Mouse (Mus musculus) urinary bladder, postnatal 36 days (tissue): ENCODE results near the gene Tnfaip8l2.
A peak's percentile ranks its signal among the peaks of the same experiment; 100 is the strongest.
"Not testable (repeated sequence)": the region's sequence is repeated elsewhere in the genome, so short reads cannot be mapped to it uniquely, and the experiment has no call there.

ENCODE experiments used
- DNase-seq, 2 experiments: peaks; one replicate each; pipeline ENCODE4 v3.0.0; 2022; ENCODE audit warnings: low spot score in 2 of 2, mixed read lengths in 1 of 2

The Tnfaip8l2 gene

GRCm38 (mm10) chr3:95159987-95160963 lies 18.1 kb upstream of the Tnfaip8l2 start, which contains the start of gene Sema6c:
Sema6c (plus strand) TSS chr3:95160457.
- DNase-seq: peak; percentile 79 to 89

DNA sequence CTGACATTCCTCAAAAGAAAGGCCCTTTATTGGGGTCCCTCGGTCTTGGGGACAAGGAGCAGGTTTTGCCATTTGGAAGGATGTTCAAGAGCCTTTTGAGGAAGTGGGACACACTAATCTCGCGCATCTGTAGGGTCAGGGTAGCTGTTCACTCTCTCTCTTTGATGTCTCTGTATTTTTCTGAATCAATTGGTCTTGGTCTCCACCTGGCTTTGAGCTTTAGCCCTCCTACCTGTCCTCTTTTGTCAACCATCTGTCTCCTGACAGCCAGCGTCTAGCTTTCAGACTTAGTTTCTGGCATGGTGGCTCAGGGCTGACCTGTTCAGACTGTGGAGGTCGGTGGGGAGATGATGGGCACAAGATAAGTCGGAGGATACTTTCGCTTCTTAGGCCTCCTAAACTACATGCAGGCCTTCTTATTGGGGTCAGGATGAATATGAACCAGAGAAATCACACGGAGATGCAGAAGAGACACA lies 17.4 kb upstream of the Tnfaip8l2 start:
- DNase-seq: no peak

- DNase-seq: no peak
These were observed 11.7 kb upstream of the Tnfaip8l2 start for GRCm38 (mm10) chr3:95153874-95154273.

- DNase-seq: no peak
These were observed 5.8 kb upstream of the Tnfaip8l2 start for GRCm38 (mm10) chr3:95147924-95148323.

DNA sequence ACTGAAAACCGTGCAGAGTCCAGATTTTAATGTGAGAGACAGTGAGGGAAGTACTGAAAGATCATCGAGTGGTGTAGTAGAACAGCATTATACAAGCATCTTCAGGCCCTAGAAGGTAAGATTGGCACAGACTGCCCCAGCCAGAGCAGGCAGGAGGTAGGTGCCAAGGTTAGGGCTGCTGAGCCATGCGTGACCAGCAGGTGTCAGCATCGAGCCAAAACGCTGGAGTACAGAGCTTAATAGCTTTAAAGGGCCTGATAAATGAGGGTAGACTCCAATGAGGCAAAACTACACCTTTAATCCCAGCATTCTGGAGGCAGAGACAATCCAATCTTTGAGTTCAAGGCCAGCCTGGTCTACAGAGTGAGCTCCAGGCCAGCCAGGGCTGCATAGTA lies 454 bp upstream of the Tnfaip8l2 start:
- peak; percentile 86 to 88 for DNase-seq

DNA sequence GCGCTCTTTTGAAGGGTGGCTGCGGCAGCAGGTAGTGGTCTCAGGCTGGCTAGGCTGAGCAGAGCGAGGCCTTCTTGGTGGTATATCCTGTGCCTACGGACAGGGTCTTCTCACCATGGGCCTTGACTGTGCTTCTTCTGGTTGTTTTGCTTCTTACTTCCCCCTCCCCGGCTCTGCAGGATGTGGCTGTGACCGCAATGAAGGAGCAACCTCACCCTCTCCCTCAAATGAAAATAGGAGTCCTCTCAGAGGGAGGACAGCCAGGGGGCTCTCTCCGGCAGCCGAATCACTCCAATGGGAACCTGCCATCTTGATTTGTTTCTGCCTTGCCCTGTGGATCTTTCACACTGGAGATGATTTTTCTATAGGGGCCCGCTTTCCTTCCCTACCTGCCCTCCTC lies 686 bp downstream of the Tnfaip8l2 start:
- DNase-seq: no peak

DNA sequence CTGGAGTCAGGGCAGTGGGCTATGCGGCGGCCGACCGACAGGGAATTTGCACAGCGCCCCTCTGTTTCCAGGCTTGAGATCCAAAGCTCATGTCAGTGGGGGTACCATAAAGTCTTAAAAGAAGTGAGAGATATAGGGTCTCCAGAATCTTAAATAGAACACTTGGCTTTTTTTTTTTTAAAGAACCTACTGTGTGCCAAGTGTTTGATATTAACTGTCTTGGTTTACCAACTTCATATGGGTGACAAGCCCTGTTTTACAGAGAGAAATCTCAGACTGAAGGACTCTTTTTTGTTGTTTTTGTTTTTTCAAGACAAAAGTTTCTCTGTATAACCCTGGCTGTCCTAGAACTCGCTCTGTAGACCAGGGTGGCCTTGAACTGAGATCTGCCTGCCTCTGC lies 1.4 kb downstream of the Tnfaip8l2 start:
- DNase-seq: no peak

GRCm38 (mm10) chr3:95140289-95140595 lies 1.9 kb downstream of the Tnfaip8l2 start:
- DNase-seq: no peak

GRCm38 (mm10) chr3:95139586-95140288 lies 2.4 kb downstream of the Tnfaip8l2 start:
- DNase-seq: no peak

GRCm38 (mm10) chr3:95136336-95136735 lies 5.8 kb downstream of the Tnfaip8l2 start:
- DNase-seq: no peak

DNA sequence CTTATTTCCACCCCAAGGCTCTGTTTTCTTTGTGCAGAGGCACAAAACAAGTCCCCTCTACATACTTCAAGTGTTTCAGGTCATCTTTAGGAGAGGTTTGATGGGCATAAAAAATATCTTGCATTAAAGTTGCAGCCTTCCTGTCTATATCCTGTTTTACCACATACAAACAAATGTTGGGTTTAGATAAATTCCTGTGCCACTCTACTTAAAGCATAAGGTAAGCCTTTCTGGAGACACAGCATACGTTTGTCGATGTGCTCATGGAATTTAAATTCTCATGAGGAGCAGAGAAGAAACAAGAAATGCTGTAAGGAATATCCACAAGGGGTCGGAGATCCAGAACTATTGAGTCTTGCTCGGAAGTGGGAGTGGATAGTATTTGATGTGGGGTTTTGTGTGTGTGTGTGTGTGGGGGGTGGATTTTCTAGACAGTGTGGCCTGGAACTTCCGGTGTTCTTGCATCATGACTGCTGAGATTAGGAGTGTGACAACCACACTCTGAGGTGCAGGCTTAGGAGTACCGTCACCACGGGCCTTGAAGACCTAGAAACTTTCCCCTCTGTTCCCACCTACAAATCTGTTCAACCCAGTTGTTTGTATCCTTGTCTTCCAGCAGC lies 6.6 kb downstream of the Tnfaip8l2 start:
- DNase-seq: no peak

DNA sequence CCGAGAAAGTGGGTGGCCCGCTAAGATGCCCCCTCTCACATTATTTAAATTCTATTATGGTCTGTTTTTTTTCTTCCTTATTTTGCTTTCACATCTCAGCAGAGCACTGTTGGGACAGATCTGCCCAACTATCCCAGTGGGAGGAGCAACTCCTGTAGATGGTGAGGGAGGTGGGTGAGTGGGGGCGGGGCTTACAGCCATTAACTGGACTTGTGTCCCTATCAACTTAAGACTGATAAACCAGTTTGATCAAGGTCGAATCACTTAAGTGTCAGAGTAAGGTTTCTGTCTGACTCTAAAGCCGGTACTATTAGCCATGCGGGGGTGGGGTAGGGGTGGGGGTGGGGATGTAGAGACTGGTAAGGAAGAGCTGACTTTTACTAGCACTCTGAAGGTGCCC lies 7.1 kb downstream of the Tnfaip8l2 start:
- DNase-seq: peak; percentile 36 to 60

- not testable (repeated sequence) for DNase-seq
These were observed 8.0 kb downstream of the Tnfaip8l2 start for GRCm38 (mm10) chr3:95134133-95134532.

- DNase-seq: peak; percentile 79 to 91
These were observed 8.5 kb downstream of the Tnfaip8l2 start, which contains the start of the genes Scnm1 and Lysmd1 for GRCm38 (mm10) chr3:95133680-95134101. Scnm1 (minus strand) TSS chr3:95134011. Lysmd1 (plus strand) TSS chr3:95134088.

DNA sequence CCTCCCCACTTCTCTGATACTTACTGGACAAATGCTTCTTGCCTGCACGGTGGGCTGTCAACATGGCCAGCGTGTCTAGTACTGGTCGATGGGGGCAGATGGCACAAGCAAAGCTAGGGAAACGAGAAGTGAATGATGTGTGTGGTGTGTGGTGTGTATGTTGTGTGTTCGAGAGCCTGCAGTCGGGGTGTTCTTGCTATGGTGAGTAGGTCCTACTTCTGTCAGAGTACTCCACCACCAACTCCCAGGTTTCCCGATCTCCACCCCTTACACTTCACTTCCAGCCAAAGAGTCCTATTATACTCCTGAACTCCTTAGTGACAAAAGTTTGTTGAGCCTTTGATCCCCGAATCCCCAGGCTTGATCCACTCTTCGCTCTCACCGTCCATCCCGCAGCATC lies 9.0 kb downstream of the Tnfaip8l2 start:
- DNase-seq: no peak

DNA sequence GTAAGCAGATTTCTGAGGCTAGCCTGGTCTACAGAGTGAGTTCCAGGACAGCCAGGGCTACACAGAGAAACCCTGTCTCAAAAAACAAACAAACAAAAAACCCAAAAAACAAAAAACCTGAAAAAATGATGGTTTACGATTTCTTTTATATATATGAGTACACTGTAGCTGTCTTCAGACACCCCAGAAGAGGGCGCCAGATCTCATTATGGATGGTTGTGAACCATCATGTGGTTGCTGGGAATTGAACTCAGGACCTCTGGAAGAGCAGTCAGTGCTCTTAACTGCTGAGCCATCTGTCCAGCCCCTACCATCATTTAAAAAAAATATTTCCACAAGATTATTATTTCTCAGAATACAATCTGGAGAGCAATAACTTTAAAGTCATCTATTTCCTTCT lies 9.8 kb downstream of the Tnfaip8l2 start:
- not testable (repeated sequence) for DNase-seq

DNA sequence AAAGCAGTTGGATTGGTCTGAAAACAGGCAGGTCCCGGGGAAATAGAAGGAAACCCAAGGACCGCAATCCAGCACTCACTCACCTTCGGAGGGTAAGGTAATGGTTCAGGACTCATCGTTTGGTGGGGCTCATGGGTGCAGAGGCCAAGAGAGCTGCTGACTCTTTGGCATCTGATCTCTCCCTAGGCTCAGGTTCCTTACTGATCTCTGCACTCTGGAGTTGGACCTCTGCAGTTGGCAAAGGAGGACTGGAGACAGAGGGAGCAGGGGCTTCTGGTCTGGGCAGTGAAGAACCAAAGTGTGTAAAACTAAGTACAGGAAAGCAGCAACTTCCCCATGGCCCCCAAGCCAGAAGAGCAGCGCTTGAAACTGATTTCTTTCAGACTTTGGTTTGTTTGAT lies 12.1 kb downstream of the Tnfaip8l2 start:
- no peak for DNase-seq

GRCm38 (mm10) chr3:95129226-95129651 lies 12.9 kb downstream of the Tnfaip8l2 start:
- DNase-seq: no peak

GRCm38 (mm10) chr3:95124972-95125371 lies 17.2 kb downstream of the Tnfaip8l2 start:
- DNase-seq: no peak

DNA sequence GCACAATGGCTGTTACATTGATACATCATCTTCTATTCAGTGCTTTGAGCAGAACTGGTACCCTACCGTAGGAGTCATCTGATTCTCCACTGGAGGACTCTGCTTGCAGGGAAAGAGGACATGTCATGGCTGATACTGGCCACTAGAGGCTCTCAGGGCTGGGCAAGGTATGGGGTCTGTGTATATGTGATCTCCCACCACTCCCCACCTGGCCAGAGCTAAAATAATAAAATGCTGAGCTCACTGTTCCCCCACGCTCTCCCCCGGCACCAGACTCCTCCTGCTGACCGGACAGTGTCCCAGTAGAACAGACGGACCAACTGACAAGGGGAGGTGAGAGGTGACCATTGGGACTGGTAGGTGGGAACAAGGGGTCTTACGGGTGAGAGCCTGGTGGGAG lies 17.9 kb downstream of the Tnfaip8l2 start, which contains the start of gene Tmod4:
TSS of gene Tmod4 (plus strand) at position 231 of the 400 bp plus-strand sequence.
- no peak for DNase-seq

DNA sequence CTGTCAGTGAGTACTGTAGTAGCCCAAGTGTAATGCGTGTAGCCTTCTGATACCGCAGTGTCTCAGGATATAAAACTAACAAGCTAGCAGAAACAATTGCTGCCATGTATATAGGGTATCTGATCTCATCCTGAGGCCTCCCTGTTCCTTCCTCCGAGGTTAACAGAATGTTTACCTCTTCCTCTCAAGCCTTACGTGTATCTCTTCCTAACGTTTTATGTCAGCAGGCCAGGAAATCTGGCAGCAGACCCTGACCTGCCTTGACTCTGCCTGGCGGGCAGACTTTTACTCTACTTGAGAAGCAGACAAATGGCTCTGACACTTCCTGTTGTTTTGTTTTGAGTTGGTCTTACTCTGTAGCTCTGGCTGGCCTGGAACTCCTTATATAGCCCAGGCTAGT lies 20.6 kb downstream of the Tnfaip8l2 start:
- DNase-seq: no peak

DNA sequence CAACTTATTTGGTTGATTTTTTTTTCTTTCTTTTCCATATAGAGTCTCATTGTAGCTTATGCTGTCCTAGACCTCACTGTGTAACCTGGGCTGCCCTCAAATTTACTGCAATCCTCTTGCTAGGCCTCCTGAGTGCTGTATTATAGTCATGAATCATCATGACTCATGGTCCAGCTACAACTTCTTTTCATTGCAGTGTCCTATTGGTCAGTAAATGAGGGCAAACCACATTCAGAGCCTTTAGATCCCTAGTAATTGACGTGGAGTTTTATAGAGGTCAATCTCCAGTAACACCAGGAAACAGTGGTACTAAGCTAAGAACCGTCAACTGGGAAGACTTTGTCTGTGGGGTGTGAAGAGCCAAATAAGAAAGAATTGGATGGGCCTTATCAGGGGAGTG lies 24.4 kb downstream of the Tnfaip8l2 start:
- no peak for DNase-seq
